Mouse (Mus musculus) kidney, embryonic 15.5 days (tissue): ENCODE measurements around the gene Ppp1r12b. TPM values are rescaled to one million over a fixed set of nuclear protein-coding genes. Genes with fewer than 3 reads are reported as not detected.
A peak's percentile ranks its signal among the peaks of the same experiment; 100 is the strongest.

Source experiments
- ATAC-seq: fragments of 200-750 bp; cut with Nextera tagmentation; replicated peaks from 2 replicates; pipeline ENCODE4 v1.8.0; 2017; ENCODE audit warnings: moderate TSS enrichment; ENCODE audit not compliant: low FRiP score
- H3K27ac ChIP-seq: fragments of 300-500 bp; sonication (generic); 2 replicates; pipeline ENCODE4 v1.5.1; 2015; ENCODE audit warnings: mild to moderate bottlenecking, inconsistent platforms
- H3K27me3 ChIP-seq: fragments of 300-500 bp; sonication (generic); 2 replicates; pipeline ENCODE4 v1.6.1; 2015; ENCODE audit warnings: inconsistent platforms
- H3K36me3 ChIP-seq: fragments of 300-500 bp; sonication (generic); 2 replicates; pipeline ENCODE4 v1.6.1; 2015; ENCODE audit warnings: inconsistent platforms
- H3K4me1 ChIP-seq: fragments of 300-500 bp; sonication (generic); 2 replicates; pipeline ENCODE4 v1.6.1; 2015; ENCODE audit warnings: inconsistent platforms
- H3K4me2 ChIP-seq: fragments of 300-500 bp; sonication (generic); 2 replicates; pipeline ENCODE4 v1.6.1; 2015; ENCODE audit warnings: moderate library complexity, mild to moderate bottlenecking, inconsistent platforms
- H3K4me3 ChIP-seq: fragments of 300-500 bp; sonication (generic); replicated peaks from 2 replicates; pipeline ENCODE4 v1.5.1; 2015; ENCODE audit warnings: mild to moderate bottlenecking, inconsistent platforms
- H3K9ac ChIP-seq: fragments of 300-500 bp; sonication (generic); 2 replicates; pipeline ENCODE4 v1.6.1; 2015; ENCODE audit warnings: mild to moderate bottlenecking, inconsistent platforms
- H3K9me3 ChIP-seq: fragments of 300-500 bp; sonication (generic); replicated peaks from 2 replicates; pipeline ENCODE4 v1.6.1; 2016; ENCODE audit warnings: inconsistent platforms
- WGBS: fragments of 180-500 bp; shearing (Covaris S2); methylation state at CpG from one replicate; pipeline ENCODE4 v1.1.7; 2015; ENCODE audit warnings: mixed read lengths; 5-methylcytosine and 5-hydroxymethylcytosine counted together
- polyA plus RNA-seq: library from polyadenylated mRNA; unstranded; fragments of >200 nt; fragmentation: Nextera tagmentation; extraction: Ambion mirVana; gene quantifications from 2 replicates; pipeline ENCODE4 v1.2.1, GENCODE M21; 2015

The Ppp1r12b gene
- 5.2 and 6.7 TPM in 2 replicates for polyA plus RNA-seq

DNA sequence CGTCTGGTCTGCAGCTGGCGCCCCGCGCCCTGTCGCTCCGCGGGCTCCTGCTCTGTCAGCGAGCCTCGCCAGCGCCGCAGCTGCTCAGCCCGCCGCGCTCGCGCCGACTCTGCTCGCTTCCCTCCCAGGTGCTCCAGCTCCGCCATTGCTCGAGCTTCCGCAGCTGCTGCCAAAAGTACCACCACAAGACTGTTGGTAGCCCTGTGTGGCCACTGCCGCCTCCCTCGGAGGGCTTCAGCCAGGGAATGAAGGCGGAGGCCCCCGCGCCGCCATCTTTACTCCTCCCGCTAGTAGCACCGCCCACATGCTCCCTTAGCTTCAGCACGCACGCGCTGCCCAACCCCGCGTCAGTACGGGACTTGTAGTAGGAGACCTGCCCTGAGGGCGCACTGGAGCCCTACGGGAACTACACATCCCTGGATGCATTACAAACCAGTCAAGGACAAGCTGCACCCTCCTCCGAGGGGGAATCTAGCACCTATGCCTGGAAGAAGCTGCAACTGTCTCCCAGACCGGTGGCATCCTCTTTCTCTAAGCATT, at the start of gene Ppp1r12b:
Gene Ppp1r12b (minus strand): TSS at position 306 of the 540 bp plus-strand sequence.
- Histone ChIP-seq H3K4me1 (peaks cover 14% of the 10 kb centered on the region), H3K27ac (peak within 1 kb of the TSS; percentile 86), H3K36me3 (no peaks in the 10 kb centered on the region), H3K4me3 (peak within 1 kb of the TSS; percentile 76), H3K9me3 (no peaks in the 10 kb centered on the region), H3K4me2 (peak within 1 kb of the TSS; percentile 76), H3K9ac (peak within 1 kb of the TSS; percentile 82), H3K27me3 (no peaks in the 10 kb centered on the region)
- under 1% methylated on average over 39 of the region's 39 CpGs for WGBS
- peak; percentile 99 for ATAC-seq

GRCm38 (mm10) chr1:135003346-135003745, 47.6 kb upstream of the Ppp1r12b start:
- H3K9ac ChIP-seq, result no peak overlapping the region
- no peak overlapping the region for H3K4me2 ChIP-seq
- 57% methylated on average over 4 of the region's 4 CpGs for WGBS
- H3K9me3 ChIP-seq, result no peaks in the 10 kb centered on the region
- no peak for ATAC-seq
- no peaks in the 10 kb centered on the region for H3K4me1 ChIP-seq
- no peak overlapping the region for H3K27ac ChIP-seq
- H3K36me3 ChIP-seq, result no peaks in the 10 kb centered on the region
- H3K27me3 ChIP-seq, result peaks cover 3% of the 10 kb centered on the region; the same call in 1 of the 2 replicates
- H3K4me3 ChIP-seq, result no peak overlapping the region

- H3K36me3 ChIP-seq, result no peaks in the 10 kb centered on the region
- H3K4me2 ChIP-seq, result no peak overlapping the region
- no peak overlapping the region for H3K9ac ChIP-seq
- H3K9me3 ChIP-seq, result no peaks in the 10 kb centered on the region
- H3K4me3 ChIP-seq, result no peak overlapping the region
- 66% methylated on average over 9 of the region's 9 CpGs for WGBS
- ATAC-seq, result no peak
- no peaks in the 10 kb centered on the region for H3K4me1 ChIP-seq
- peaks cover 12% of the 10 kb centered on the region for H3K27me3 ChIP-seq
- no peak overlapping the region for H3K27ac ChIP-seq
These were observed 44.8 kb upstream of the Ppp1r12b start for GRCm38 (mm10) chr1:135000527-135000926.

DNA sequence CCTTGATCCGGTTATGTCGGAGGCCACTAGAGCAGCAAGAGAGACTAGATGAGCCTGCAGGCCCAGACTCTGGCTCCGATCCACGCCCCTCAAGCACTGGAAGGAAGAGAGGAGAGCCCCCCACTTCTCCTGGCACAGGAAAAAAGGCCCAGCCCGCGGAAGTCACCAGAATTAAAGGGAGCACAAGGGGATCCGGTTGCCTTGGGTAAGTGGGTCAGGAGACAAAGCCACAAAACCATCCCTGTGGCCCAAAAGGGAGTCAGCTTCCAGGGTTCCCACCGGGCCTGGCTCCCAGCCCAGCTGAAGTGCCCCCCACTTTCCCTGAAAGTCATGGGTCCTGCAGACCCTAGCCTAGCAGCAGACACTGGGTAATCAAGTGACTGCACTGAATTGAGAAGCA, 42.5 kb upstream of the Ppp1r12b start:
- Histone ChIP-seq H3K27me3 (peaks cover 21% of the 10 kb centered on the region), H3K9ac (no peak overlapping the region), H3K27ac (no peak overlapping the region), H3K36me3 (no peaks in the 10 kb centered on the region), H3K4me2 (no peak overlapping the region), H3K9me3 (no peaks in the 10 kb centered on the region), H3K4me3 (no peak overlapping the region), H3K4me1 (no peaks in the 10 kb centered on the region)
- WGBS, result 79% methylated on average over 8 of the region's 8 CpGs
- no peak for ATAC-seq

GRCm38 (mm10) chr1:134997568-134997967, 41.8 kb upstream of the Ppp1r12b start:
- Histone ChIP-seq H3K4me3 (no peak overlapping the region), H3K9ac (no peak overlapping the region), H3K27ac (no peak overlapping the region), H3K4me1 (peaks cover 2% of the 10 kb centered on the region; the same call in 1 of the 2 replicates), H3K4me2 (no peak overlapping the region), H3K36me3 (no peaks in the 10 kb centered on the region), H3K9me3 (no peaks in the 10 kb centered on the region), H3K27me3 (peaks cover 21% of the 10 kb centered on the region)
- no peak for ATAC-seq
- 89% methylated on average over 5 of the region's 5 CpGs for WGBS

DNA sequence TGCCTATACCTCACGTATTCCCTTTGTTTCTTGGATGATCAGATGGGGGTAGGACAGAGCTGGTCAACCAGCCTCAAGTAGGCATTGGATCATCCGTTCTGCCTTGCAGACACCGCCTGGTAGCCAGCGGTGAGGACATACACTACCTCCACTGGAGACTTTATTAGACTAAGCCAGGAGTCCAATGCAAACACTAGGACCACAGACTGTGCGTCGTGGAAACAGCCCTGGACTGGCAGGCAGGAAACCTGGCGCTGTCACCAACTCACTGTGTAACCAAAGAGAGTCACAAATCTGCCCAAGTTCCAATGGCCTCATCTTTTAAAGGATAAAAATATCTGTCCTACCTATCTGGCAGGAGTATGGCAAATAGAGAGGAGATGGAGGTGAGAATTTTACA, 40.7 kb upstream of the Ppp1r12b start:
- 91% methylated on average over 7 of the region's 7 CpGs for WGBS
- Histone ChIP-seq H3K9me3 (no peaks in the 10 kb centered on the region), H3K4me1 (peaks cover 13% of the 10 kb centered on the region), H3K36me3 (no peaks in the 10 kb centered on the region), H3K4me2 (no peak overlapping the region), H3K4me3 (no peak overlapping the region), H3K27ac (no peak overlapping the region), H3K27me3 (peaks cover 21% of the 10 kb centered on the region), H3K9ac (no peak overlapping the region)
- no peak for ATAC-seq

GRCm38 (mm10) chr1:134995954-134996353, 40.2 kb upstream of the Ppp1r12b start:
- ATAC-seq, result no peak
- peaks cover 17% of the 10 kb centered on the region for H3K4me1 ChIP-seq
- H3K4me3 ChIP-seq, result no peak overlapping the region
- H3K4me2 ChIP-seq, result no peak overlapping the region
- no peak overlapping the region for H3K9ac ChIP-seq
- H3K27ac ChIP-seq, result no peak overlapping the region
- H3K9me3 ChIP-seq, result no peaks in the 10 kb centered on the region
- 21% methylated on average over 1 of the region's 1 CpGs for WGBS
- peaks cover 21% of the 10 kb centered on the region for H3K27me3 ChIP-seq
- H3K36me3 ChIP-seq, result no peaks in the 10 kb centered on the region

DNA sequence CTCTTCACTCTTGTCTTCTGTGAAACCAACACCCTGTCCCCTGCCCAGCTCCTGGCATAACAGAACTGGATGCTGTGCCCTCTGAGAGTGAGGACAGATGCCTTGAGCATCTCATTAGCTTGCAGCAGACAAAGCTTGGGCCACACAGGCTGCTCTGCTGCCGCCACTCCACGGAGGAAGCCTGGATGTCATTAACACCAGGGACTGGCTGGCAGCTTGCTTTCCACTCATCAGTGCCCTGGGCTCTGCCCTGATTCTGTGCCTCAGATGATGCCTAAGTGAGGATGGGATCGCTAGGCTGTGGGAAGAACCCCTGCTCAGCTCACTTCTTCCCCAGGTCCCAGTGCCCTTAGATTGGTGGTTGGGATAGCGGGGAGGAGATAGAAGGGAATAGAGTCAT, 39.7 kb upstream of the Ppp1r12b start:
- no peak overlapping the region for H3K4me3 ChIP-seq
- H3K4me2 ChIP-seq, result no peak overlapping the region
- H3K9ac ChIP-seq, result no peak overlapping the region
- no peak for ATAC-seq
- H3K36me3 ChIP-seq, result no peaks in the 10 kb centered on the region
- peaks cover 22% of the 10 kb centered on the region for H3K27me3 ChIP-seq
- 74% methylated on average over 4 of the region's 4 CpGs for WGBS
- peaks cover 17% of the 10 kb centered on the region for H3K4me1 ChIP-seq
- H3K27ac ChIP-seq, result no peak overlapping the region
- H3K9me3 ChIP-seq, result no peaks in the 10 kb centered on the region

GRCm38 (mm10) chr1:134994739-134995138, 39.0 kb upstream of the Ppp1r12b start:
- no peaks in the 10 kb centered on the region for H3K9me3 ChIP-seq
- no peak overlapping the region for H3K4me3 ChIP-seq
- H3K9ac ChIP-seq, result no peak overlapping the region
- 82% methylated on average over 3 of the region's 3 CpGs for WGBS
- peaks cover 29% of the 10 kb centered on the region for H3K27me3 ChIP-seq
- H3K4me2 ChIP-seq, result no peak overlapping the region
- H3K4me1 ChIP-seq, result peaks cover 17% of the 10 kb centered on the region
- no peak for ATAC-seq
- H3K27ac ChIP-seq, result no peak overlapping the region
- H3K36me3 ChIP-seq, result no peaks in the 10 kb centered on the region

GRCm38 (mm10) chr1:134992046-134992645, 36.4 kb upstream of the Ppp1r12b start:
- no peak overlapping the region for H3K4me2 ChIP-seq
- peak overlapping the region; percentile 24; the same call in 1 of the 2 replicates for H3K27ac ChIP-seq
- peaks cover 26% of the 10 kb centered on the region for H3K4me1 ChIP-seq
- no peak overlapping the region for H3K9ac ChIP-seq
- ATAC-seq, result peak; percentile 34
- H3K27me3 ChIP-seq, result peaks cover 42% of the 10 kb centered on the region
- H3K4me3 ChIP-seq, result no peak overlapping the region
- no peaks in the 10 kb centered on the region for H3K9me3 ChIP-seq
- 10% methylated on average over 8 of the region's 8 CpGs for WGBS
- no peaks in the 10 kb centered on the region for H3K36me3 ChIP-seq

- H3K9ac ChIP-seq, result no peak overlapping the region
- H3K9me3 ChIP-seq, result no peaks in the 10 kb centered on the region
- no peak for ATAC-seq
- H3K4me2 ChIP-seq, result no peak overlapping the region
- peaks cover 26% of the 10 kb centered on the region for H3K4me1 ChIP-seq
- peaks cover 29% of the 10 kb centered on the region for H3K27me3 ChIP-seq
- H3K4me3 ChIP-seq, result no peak overlapping the region
- WGBS, result 10% methylated on average over 7 of the region's 7 CpGs
- H3K36me3 ChIP-seq, result no peaks in the 10 kb centered on the region
- H3K27ac ChIP-seq, result no peak overlapping the region
These were observed 33.6 kb upstream of the Ppp1r12b start for GRCm38 (mm10) chr1:134989372-134989771.

- ATAC-seq, result no peak
- Histone ChIP-seq H3K4me3 (peak overlapping the region; percentile 46), H3K27me3 (peaks cover 22% of the 10 kb centered on the region), H3K4me2 (peak overlapping the region; percentile 87), H3K27ac (no peak overlapping the region), H3K9ac (0 out of 2 replicates have a peak overlapping the region, but pooled peaks have one; percentile 18), H3K9me3 (no peaks in the 10 kb centered on the region), H3K4me1 (peaks cover 26% of the 10 kb centered on the region), H3K36me3 (no peaks in the 10 kb centered on the region)
- 6% methylated on average over 14 of the region's 14 CpGs for WGBS
These were observed 32.2 kb upstream of the Ppp1r12b start for GRCm38 (mm10) chr1:134987962-134988341.
